Mouse (Mus musculus) hindbrain, embryonic 14.5 days (tissue): ENCODE results near the gene Mamstr. TPM values are rescaled to one million over a fixed set of nuclear protein-coding genes. Genes with fewer than 3 reads are reported as not detected.

Experiments used
- ATAC-seq: fragments of 200-750 bp; cut with Nextera tagmentation; 2 replicates; pipeline ENCODE4 v1.8.0; 2017; ENCODE audit warnings: moderate number of reproducible peaks, mild to moderate bottlenecking, moderate TSS enrichment, moderate library complexity; ENCODE audit not compliant: low FRiP score
- DNase-seq: peaks from one replicate; pipeline ENCODE4 v3.0.0-alpha.2; 2015; ENCODE audit warnings: low spot score
- H3K27ac ChIP-seq: fragments of 300-500 bp; sonication (generic); 2 replicates; pipeline ENCODE4 v1.5.1; 2014; ENCODE audit warnings: mild to moderate bottlenecking, moderate library complexity
- H3K27me3 ChIP-seq: fragments of 300-500 bp; sonication (generic); 2 replicates; pipeline ENCODE4 v1.6.1; 2014; ENCODE audit warnings: mild to moderate bottlenecking, low read length, mixed read lengths; ENCODE audit not compliant: control insufficient read depth, insufficient read depth
- H3K36me3 ChIP-seq: fragments of 300-500 bp; sonication (generic); replicated peaks from 2 replicates; pipeline ENCODE4 v1.6.1; 2014; ENCODE audit not compliant: control insufficient read depth, insufficient read depth
- H3K4me1 ChIP-seq: fragments of 300-500 bp; sonication (generic); replicated peaks from 2 replicates; pipeline ENCODE4 v1.6.1; 2014; ENCODE audit warnings: antibody characterized with exemption, low read length, mixed read lengths; ENCODE audit not compliant: control insufficient read depth, insufficient read depth
- H3K4me2 ChIP-seq: fragments of 300-500 bp; sonication (generic); replicated peaks from 2 replicates; pipeline ENCODE4 v1.6.1; 2014; ENCODE audit warnings: mild to moderate bottlenecking, moderate library complexity
- H3K4me3 ChIP-seq: fragments of 300-500 bp; sonication (generic); replicated peaks from 2 replicates; pipeline ENCODE4 v1.5.1; 2014; ENCODE audit warnings: mild to moderate bottlenecking, low read length
- H3K9ac ChIP-seq: fragments of 300-500 bp; sonication (generic); 2 replicates; pipeline ENCODE4 v1.6.1; 2014
- H3K9me3 ChIP-seq: fragments of 300-500 bp; sonication (generic); 2 replicates; pipeline ENCODE4 v1.6.1; 2016; ENCODE audit warnings: low read length; ENCODE audit not compliant: control insufficient read depth
- WGBS: fragments of 180-500 bp; shearing (Covaris S2); extraction: QIAGEN DNeasy Blood & Tissue Kit; methylation state at CpG from one replicate; pipeline ENCODE4 v1.1.7; 2014; 5-methylcytosine and 5-hydroxymethylcytosine counted together
- polyA plus RNA-seq: library from polyadenylated mRNA; unstranded; fragments of >200 nt; fragmentation: Nextera tagmentation; extraction: Ambion mirVana; gene quantifications from 2 replicates; pipeline ENCODE4 v1.2.1, GENCODE M21; 2014

The Mamstr gene
- polyA plus RNA-seq, 1 experiment from 2014 or later: 3.1 TPM

- H3K9me3 ChIP-seq: no peaks in the 10 kb centered on the region
- 83% methylated on average over 8 of the region's 8 CpGs for WGBS
- no peak overlapping the region for H3K4me3 ChIP-seq
- no peak overlapping the region for H3K4me2 ChIP-seq
- H3K27ac ChIP-seq: no peak overlapping the region
- no peaks in the 10 kb centered on the region for H3K27me3 ChIP-seq
- no peak overlapping the region for H3K9ac ChIP-seq
- no peaks in the 10 kb centered on the region for H3K36me3 ChIP-seq
- H3K4me1 ChIP-seq: no peaks in the 10 kb centered on the region
- no peak for ATAC-seq
- DNase-seq: no peak
Measured at GRCm38 (mm10) chr7:45681046-45681736, 41.4 kb downstream of the Mamstr start.

GRCm38 (mm10) chr7:45682144-45683126, 42.7 kb downstream of the Mamstr start:
- 31% methylated on average over 14 of the region's 14 CpGs for WGBS
- ATAC-seq: peak; percentile 63
- no peaks in the 10 kb centered on the region for H3K27me3 ChIP-seq
- H3K27ac ChIP-seq: peak overlapping the region; percentile 60; the same call in 1 of the 2 replicates
- no peaks in the 10 kb centered on the region for H3K4me1 ChIP-seq
- H3K36me3 ChIP-seq: no peaks in the 10 kb centered on the region
- no peaks in the 10 kb centered on the region for H3K9me3 ChIP-seq
- DNase-seq: peak; percentile 87
- no peak overlapping the region for H3K4me3 ChIP-seq
- peak overlapping the region; percentile 41 for H3K4me2 ChIP-seq
- peak overlapping the region; percentile 48; the same call in 1 of the 2 replicates for H3K9ac ChIP-seq

DNA sequence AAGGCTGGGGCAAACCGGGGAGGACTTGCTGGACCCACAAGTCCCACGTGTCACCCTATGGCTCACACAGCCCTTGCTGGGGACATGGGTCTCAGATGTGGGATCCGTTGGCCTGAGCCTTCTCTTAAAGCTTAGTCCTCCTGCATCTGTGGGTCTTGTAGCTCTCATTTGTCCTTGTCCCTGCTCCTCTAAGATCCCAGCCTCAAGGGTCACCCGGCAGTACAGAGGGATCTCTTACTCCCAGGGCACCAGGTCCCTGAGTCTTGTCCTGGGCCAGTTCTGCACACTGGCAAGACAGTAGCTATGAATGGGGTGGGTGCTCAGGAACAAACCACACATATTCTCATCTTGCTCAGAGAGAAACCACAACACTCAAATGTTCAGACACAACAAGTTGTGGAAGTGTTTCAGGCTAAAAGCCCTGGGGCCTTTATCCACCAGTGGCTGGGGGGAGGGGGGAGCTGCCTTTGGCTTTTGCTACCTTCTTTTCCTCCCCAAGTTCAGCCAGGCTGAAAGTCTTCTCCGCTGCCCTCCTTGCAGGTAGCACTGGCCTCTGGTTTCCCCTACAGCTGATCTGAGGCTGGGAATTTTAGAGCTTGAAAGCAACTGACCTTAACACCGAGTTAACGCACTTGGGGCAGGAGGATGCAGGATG, 43.7 kb downstream of the Mamstr start, which contains the start of gene Ntn5:
TSS of gene Ntn5 (plus strand) at position 627 of the 655 bp plus-strand sequence.
- Histone ChIP-seq H3K27ac (no peak within 1 kb of the TSS), H3K36me3 (no peaks in the 10 kb centered on the region), H3K4me3 (no peak within 1 kb of the TSS), H3K4me1 (no peaks in the 10 kb centered on the region), H3K9me3 (no peaks in the 10 kb centered on the region), H3K9ac (no peak within 1 kb of the TSS), H3K4me2 (no peak within 1 kb of the TSS), H3K27me3 (no peaks in the 10 kb centered on the region)
- no peak for ATAC-seq
- no peak for DNase-seq
- WGBS: 70% methylated on average over 7 of the region's 7 CpGs

DNA sequence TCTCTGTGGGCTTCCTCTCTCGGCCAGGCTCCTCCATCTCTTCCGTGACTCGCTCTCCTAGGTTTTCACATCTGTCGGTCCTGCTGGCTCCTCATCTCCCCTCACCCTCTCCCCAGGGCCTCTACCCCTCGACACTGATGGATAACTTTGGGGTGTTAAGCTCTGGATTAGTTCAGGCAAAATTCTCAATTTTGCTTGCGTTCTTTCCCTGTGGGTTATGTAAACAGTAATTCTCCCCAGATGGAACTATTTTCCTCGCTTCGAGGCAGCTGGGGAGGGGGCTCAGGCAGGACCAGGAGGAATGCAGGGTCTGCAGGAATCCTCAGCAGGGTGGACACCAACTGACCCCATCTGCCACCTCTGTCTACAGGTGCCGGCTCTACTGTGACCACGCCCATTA, 46.0 kb downstream of the Mamstr start:
- Histone ChIP-seq H3K9me3 (no peaks in the 10 kb centered on the region), H3K27me3 (no peaks in the 10 kb centered on the region), H3K9ac (no peak overlapping the region), H3K4me1 (no peaks in the 10 kb centered on the region), H3K27ac (no peak overlapping the region), H3K36me3 (no peaks in the 10 kb centered on the region), H3K4me3 (no peak overlapping the region), H3K4me2 (no peak overlapping the region)
- 60% methylated on average over 10 of the region's 10 CpGs for WGBS
- ATAC-seq: no peak
- DNase-seq: no peak

GRCm38 (mm10) chr7:45686841-45687240, 47.1 kb downstream of the Mamstr start:
- Histone ChIP-seq H3K9me3 (no peaks in the 10 kb centered on the region), H3K36me3 (no peaks in the 10 kb centered on the region), H3K27ac (no peak overlapping the region), H3K27me3 (no peaks in the 10 kb centered on the region), H3K4me2 (no peak overlapping the region), H3K4me1 (no peaks in the 10 kb centered on the region), H3K9ac (no peak overlapping the region), H3K4me3 (no peak overlapping the region)
- no peak for ATAC-seq
- no peak for DNase-seq
- 71% methylated on average over 3 of the region's 3 CpGs for WGBS

GRCm38 (mm10) chr7:45689099-45689498, 49.3 kb downstream of the Mamstr start:
- Histone ChIP-seq H3K27me3 (no peaks in the 10 kb centered on the region), H3K36me3 (no peaks in the 10 kb centered on the region), H3K4me1 (no peaks in the 10 kb centered on the region), H3K9ac (no peak overlapping the region), H3K4me2 (no peak overlapping the region), H3K27ac (no peak overlapping the region), H3K9me3 (no peaks in the 10 kb centered on the region), H3K4me3 (no peak overlapping the region)
- no peak for DNase-seq
- ATAC-seq: no peak
- WGBS: 70% methylated on average over 6 of the region's 6 CpGs

DNA sequence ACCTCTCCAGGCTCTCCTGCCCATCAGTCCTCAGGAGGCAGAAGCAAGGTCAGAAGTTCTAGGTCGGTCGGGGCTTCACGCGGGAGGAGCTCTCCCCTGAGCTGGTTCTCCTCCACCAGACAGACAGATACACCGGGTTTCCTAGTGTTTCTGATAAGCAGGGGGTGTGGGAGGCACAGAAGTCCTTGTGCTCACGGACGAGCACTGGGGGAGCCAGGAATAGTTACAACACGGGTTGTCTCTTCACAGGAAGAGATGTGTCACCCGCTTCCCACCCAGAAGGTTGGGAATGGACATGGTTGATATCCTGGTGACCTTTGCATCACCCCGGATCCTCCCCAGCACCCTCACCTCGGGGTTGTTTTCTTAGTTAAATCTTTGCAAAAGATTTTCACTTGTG, 50.0 kb downstream of the Mamstr start:
- no peaks in the 10 kb centered on the region for H3K27me3 ChIP-seq
- WGBS: 78% methylated on average over 11 of the region's 11 CpGs
- ATAC-seq (no peak), DNase-seq (no peak)
- no peak overlapping the region for H3K9ac ChIP-seq
- no peak overlapping the region for H3K27ac ChIP-seq
- H3K36me3 ChIP-seq: no peaks in the 10 kb centered on the region
- no peaks in the 10 kb centered on the region for H3K9me3 ChIP-seq
- no peaks in the 10 kb centered on the region for H3K4me1 ChIP-seq
- no peak overlapping the region for H3K4me3 ChIP-seq
- no peak overlapping the region for H3K4me2 ChIP-seq

DNA sequence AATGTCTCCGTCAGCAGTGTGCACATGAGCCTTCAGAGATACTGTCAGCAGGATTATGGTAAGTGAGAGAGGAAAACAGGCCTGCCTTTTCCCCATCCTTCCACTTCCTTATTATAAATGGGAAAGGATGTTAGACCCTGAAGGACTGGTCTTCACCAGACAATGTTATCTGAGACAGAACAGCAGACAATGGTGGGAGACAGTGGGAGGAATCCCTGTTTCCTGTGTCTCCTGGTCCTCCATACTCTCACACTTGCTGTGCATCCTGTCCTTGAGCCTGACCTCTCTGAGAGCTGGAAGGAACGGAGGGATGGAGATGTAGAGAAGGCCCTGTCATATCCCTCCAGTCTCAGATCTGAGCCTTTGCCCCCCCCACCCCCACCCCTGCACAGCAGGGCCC, 52.6 kb downstream of the Mamstr start:
- no peak for DNase-seq
- ATAC-seq: no peak
- Histone ChIP-seq H3K4me2 (no peak overlapping the region), H3K4me3 (no peak overlapping the region), H3K27ac (no peak overlapping the region), H3K27me3 (no peaks in the 10 kb centered on the region), H3K9ac (no peak overlapping the region), H3K4me1 (no peaks in the 10 kb centered on the region), H3K9me3 (no peaks in the 10 kb centered on the region), H3K36me3 (no peaks in the 10 kb centered on the region)
- WGBS: 83% methylated on average over 2 of the region's 2 CpGs
